Mouse (Mus musculus) lung, postnatal 4 days (tissue): ENCODE measurements around the gene Gm5800.
"Not testable (repeated sequence)": the region's sequence is repeated elsewhere in the genome, so short reads cannot be mapped to it uniquely, and the experiment has no call there.

ENCODE experiments used
- DNase-seq, 2 experiments: peaks; one replicate each; pipeline ENCODE4 v3.0.0; 2021

The Gm5800 gene

DNA sequence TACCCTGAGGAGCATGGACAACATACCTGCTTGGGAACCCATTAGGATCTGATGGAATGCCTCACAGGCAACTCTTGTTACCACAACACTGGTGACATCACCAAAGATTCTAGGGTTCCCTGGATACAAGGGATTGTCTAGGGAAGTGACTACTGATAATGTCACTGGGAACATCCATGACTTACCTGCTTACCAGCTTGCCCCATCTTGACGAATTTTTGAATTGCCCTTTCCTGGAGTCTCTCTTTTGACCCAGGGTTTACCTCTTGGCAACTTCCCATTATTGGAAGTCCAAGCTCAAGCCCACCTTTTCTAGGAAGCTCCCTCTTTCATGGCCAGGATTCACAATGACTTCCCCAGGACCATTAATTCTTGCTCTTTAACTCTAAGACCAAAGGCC lies at the start of gene Gm5800:
Gene Gm5800, minus strand, starts transcription at position 101 of the 400 bp plus-strand sequence.
- no peak for DNase-seq

DNA sequence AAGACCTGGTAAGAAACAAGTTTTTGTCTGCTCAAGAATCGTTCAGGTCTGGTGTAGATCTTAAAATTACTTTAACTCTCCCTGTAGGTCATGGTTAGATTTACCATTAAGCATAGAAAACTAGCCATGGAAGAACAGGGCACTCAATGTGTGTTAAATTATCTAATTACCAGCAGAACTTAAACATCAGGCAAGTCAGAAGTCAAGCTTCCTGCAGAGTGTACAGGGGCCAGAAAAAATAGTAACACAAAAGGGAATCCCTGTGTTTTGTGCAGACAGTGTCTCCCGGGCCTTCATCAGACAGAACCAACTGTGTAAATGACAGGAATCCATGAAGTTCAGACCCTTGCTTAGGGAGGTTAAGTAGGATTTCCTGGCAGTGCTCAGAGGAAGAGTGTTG lies 39.0 kb upstream of the Gm5800 start:
- DNase-seq: no peak

DNA sequence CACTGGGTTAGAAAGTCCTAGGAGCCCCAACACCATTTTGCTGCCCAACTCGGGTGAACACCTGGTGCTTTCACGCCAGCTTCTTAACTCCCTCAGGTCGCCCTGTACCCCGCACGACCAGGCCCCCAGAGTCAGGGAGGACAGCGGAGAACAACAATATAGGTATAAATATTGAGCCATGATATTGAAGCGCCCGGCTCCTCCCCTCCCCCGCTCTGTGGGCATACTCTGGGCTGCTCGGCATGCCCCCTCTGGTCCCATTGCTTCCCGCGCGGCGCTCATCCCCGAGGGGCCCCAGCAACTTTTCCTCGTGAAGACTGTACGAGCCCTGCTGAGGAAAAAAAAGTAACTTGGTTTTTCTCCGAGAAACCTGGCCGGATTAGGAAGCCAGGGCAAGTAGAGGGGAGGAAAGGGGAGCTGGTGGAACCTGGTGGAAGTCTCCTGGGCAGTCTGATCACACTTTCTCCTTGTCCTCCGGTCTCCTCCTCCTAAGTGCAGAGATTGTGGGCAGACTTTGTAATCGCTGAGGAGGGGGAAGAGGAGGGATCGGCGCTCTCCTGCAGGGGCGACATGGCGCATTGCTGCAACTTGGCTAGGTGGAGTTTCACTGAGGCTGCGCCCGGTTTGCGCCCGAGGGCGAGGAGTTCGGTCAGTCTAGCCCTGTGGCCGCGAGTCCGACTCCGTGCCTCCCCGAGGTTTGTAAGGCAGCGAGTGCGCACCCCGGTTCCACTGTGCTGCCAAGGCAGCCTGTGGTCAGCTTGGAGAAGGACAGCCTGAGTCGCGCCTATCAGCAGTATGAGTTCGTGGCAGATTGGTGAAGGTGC lies 23.6 kb upstream of the Gm5800 start:
- no peak for DNase-seq

DNA sequence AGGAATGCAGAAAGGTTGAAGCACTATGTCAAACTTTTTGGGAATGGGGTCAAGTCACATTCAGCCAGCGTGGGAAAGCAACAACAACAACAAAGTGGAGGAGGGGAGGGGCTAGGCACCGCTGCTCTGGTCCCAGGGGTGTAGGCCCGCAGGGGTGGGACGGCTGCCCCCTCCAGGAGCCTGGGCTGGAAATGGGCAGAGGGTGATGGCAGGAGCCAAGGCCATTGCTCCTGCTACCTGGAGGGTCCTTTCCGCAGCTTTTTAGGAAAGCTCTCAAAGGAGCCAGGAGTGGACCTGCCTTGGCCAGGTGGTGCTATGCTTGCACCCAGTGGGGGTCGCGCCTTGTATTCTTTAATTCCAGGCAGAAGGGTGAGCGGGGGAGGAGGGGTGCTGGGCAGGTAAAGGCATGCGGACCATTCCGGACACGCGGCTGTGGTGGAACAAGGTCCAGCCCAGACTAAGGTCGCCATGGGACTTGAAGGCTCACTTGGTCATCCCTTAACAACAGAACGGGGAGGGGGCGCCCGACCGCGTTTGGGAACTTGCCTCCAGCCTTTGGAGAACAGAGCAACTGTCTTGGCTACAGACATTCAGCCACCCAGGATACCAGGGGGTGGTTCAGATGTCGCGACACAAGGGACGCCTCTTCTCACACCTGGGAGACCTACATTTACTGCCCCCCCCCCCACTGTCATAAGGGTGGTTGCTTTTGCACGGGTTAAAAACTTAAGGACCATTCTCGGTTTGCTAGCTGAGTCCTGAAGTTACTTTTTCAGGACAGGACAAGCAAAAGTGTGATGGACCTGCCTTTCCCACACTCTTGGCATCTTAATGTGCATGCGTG lies 22.4 kb upstream of the Gm5800 start:
- no peak for DNase-seq

DNA sequence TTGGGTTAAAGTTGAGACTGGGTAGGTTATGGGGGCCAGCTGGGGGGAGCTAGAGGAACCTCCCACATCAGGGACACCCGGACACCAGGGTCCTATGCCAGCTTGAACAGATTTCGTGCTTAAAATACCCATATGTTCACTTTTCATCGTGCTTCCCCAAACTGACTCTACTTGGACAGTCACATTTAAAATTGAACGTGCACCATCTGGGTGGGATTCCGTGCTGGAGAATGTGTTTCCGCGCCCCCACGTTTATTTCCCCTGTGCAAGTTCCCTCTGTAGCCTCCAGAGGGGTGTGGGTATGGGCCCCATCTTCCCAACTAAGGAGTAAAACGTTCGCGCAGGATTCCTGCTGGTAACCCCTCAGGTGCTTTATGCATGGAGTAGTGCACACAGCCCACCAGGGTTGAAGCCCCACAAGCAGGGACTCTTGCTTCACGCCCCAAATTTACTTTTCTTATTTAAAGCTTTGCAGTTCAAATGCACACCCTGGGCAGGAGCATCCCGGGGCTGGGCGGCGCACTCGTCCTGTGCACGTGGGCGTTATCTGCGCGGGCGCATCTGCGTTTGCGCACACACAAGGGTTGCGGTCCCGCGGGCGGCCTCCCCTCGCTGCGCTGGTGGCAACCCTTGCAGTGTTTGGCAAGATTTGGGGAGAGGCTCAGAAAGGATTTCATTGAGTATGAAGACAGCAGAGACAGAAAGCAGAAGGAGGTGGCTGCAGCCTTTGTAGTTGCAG lies 21.6 kb upstream of the Gm5800 start:
- DNase-seq: no peak

DNA sequence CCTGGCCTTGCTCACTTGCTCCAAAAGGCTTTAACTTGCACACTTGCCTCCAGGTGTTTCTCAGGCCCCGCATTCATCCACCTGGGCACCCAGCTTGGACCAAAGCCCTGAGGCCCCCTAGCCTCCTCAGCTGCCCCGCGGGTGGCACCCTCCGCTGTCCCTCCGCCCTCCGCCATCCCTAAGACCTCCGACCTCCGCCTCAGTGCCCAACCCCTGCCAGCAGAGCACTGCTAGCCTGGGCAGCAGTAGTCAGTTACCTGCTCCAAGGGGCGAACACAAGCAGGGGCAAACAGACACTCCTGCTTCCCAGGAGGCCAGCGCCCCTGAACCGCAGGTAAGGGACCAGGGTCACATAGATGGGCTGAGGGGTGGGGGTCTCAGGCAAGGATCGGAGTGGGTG lies 21.0 kb upstream of the Gm5800 start:
- no peak for DNase-seq

DNA sequence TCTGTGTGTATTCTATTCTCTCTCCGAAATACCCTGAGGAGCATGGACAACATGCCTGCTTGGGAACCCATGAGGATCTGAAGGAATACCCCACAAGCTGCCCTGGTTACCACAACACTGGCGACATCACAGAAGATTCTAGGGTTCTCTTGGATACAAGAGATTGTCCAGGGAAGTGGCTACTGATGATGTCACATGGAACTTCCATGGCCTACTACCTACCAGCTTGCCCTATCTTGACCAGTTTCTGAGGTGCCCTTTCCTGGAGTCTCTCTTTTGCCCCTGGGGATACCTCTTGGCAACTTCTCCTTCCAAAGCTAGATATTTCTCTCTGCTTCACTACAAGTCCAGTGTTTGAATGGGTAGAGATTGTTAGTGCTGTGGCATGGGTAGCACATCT lies 21.6 kb downstream of the Gm5800 start, which contains the start of gene Gm17079:
Gene Gm17079, minus strand, starts transcription at position 101 of the 400 bp plus-strand sequence.
- DNase-seq: not testable (repeated sequence)

DNA sequence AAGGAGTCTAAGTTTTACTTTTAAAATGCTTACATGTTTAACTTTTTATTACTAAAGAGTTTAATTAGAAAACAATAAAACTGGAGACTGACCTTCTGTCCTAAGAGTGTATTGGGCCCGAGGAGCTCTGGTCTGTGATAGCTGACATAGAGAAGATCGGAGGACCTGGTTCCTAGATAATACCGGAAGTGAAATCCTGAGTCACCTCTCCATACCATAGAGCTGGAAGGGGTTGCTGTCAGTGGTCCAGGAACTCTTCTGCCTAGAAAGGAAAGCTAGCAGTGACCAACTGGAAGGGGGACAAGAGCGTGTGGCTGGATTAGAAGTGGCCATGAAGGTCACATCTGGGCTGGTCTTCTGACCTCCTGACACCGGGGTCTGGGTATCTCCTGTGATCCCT lies 39.7 kb downstream of the Gm5800 start:
- DNase-seq: no peak
